Mouse (Mus musculus): Measurements from ENCODE around the gene Mocs1.
"Not testable (repeated sequence)": the region's sequence is repeated elsewhere in the genome, so short reads cannot be mapped to it uniquely, and the experiment has no call there.

Mocs1 gene

GRCm38 (mm10) chr17:49432071-49432711, 4.0 kb downstream of the Mocs1 start:
- DNase-seq (ENCODE audit: low spot score in 2 of 2): peak; percentile 80 to 83

GRCm38 (mm10) chr17:49433071-49433470, 4.9 kb downstream of the Mocs1 start:
- DNase-seq (ENCODE audit: low spot score in 2 of 2): no peak

- DNase-seq (ENCODE audit: low spot score in 2 of 2): no peak
These were observed 6.1 kb downstream of the Mocs1 start for GRCm38 (mm10) chr17:49434236-49434635.

- DNase-seq (ENCODE audit: low spot score in 2 of 2): no peak
These were observed 6.9 kb downstream of the Mocs1 start for GRCm38 (mm10) chr17:49435081-49435480.

GRCm38 (mm10) chr17:49436631-49437030, 8.5 kb downstream of the Mocs1 start:
- no peak for DNase-seq (ENCODE audit: low spot score in 2 of 2)

- DNase-seq (ENCODE audit: low spot score in 2 of 2): not testable (repeated sequence)
These were observed 9.1 kb downstream of the Mocs1 start for GRCm38 (mm10) chr17:49437306-49437705.

- no peak for DNase-seq (ENCODE audit: low spot score in 2 of 2)
These were observed 10.8 kb downstream of the Mocs1 start for GRCm38 (mm10) chr17:49438822-49439574.

GRCm38 (mm10) chr17:49439706-49440105, 11.5 kb downstream of the Mocs1 start:
- no peak for DNase-seq (ENCODE audit: low spot score in 2 of 2)

- DNase-seq (ENCODE audit: low spot score in 2 of 2): no peak
These were observed 12.4 kb downstream of the Mocs1 start for GRCm38 (mm10) chr17:49440331-49441130.

GRCm38 (mm10) chr17:49442841-49443240, 14.7 kb downstream of the Mocs1 start:
- not testable (repeated sequence) for DNase-seq (ENCODE audit: low spot score in 2 of 2)

- DNase-seq (ENCODE audit: low spot score in 2 of 2): no peak
These were observed 20.5 kb downstream of the Mocs1 start for GRCm38 (mm10) chr17:49448570-49449229.

GRCm38 (mm10) chr17:49449230-49449608, 21.1 kb downstream of the Mocs1 start:
- no peak for DNase-seq (ENCODE audit: low spot score in 2 of 2)

- DNase-seq (ENCODE audit: low spot score in 2 of 2): no peak
These were observed 22.8 kb downstream of the Mocs1 start for GRCm38 (mm10) chr17:49450922-49451321.

GRCm38 (mm10) chr17:49456334-49456733, 28.2 kb downstream of the Mocs1 start:
- DNase-seq (ENCODE audit: low spot score in 2 of 2): no peak

- no peak for DNase-seq (ENCODE audit: low spot score in 2 of 2)
These were observed 29.7 kb downstream of the Mocs1 start for GRCm38 (mm10) chr17:49457833-49458232.

- DNase-seq (ENCODE audit: low spot score in 2 of 2): no peak
These were observed 30.2 kb downstream of the Mocs1 start for GRCm38 (mm10) chr17:49458386-49458785.

- DNase-seq (ENCODE audit: low spot score in 2 of 2): no peak
These were observed 36.7 kb downstream of the Mocs1 start for GRCm38 (mm10) chr17:49464884-49465283.

- peak; percentile 46 to 68 for DNase-seq (ENCODE audit: low spot score in 2 of 2)
These were observed 40.1 kb downstream of the Mocs1 start for GRCm38 (mm10) chr17:49468223-49468622.

- peak; percentile 22 to 23 for DNase-seq (ENCODE audit: low spot score in 2 of 2)
These were observed 44.5 kb downstream of the Mocs1 start for GRCm38 (mm10) chr17:49472626-49473025.

- no peak for DNase-seq (ENCODE audit: low spot score in 2 of 2)
These were observed 45.9 kb downstream of the Mocs1 start for GRCm38 (mm10) chr17:49474051-49474450.

- DNase-seq (ENCODE audit: low spot score in 2 of 2): no peak
These were observed 47.0 kb downstream of the Mocs1 start for GRCm38 (mm10) chr17:49475174-49475573.

- no peak for DNase-seq (ENCODE audit: low spot score in 2 of 2)
These were observed 49.2 kb downstream of the Mocs1 start for GRCm38 (mm10) chr17:49477370-49477769.
